Mouse (Mus musculus): ENCODE measurements around the gene Crb2. TPM values are rescaled to one million over a fixed set of nuclear protein-coding genes. Genes with fewer than 3 reads are reported as not detected.

Gene Crb2
- polyA plus RNA-seq, 1 experiment = 2.0 TPM

GRCm38 (mm10) chr2:37789995-37790394 is 13.9 kb downstream of the Crb2 start:
- H3K27ac ChIP-seq (ENCODE audit: insufficient read depth, low read length) = no peak overlapping the region
- TF ChIP-seq POLR2A (IDR thresholded peaks at IDR 0.05; ENCODE audit: extremely low read depth, insufficient read depth, low read length) (no peak), CTCF (IDR thresholded peaks at IDR 0.05; ENCODE audit: extremely low read depth, insufficient read depth, low read length) (no peak)
- no peak overlapping the region for H3K4me3 ChIP-seq (ENCODE audit: insufficient read depth, low read length)
- H3K4me1 ChIP-seq (ENCODE audit: control insufficient read depth, insufficient read depth, low read length) = peaks cover 2% of the 10 kb centered on the region; the same call in 1 of the 2 replicates

DNA sequence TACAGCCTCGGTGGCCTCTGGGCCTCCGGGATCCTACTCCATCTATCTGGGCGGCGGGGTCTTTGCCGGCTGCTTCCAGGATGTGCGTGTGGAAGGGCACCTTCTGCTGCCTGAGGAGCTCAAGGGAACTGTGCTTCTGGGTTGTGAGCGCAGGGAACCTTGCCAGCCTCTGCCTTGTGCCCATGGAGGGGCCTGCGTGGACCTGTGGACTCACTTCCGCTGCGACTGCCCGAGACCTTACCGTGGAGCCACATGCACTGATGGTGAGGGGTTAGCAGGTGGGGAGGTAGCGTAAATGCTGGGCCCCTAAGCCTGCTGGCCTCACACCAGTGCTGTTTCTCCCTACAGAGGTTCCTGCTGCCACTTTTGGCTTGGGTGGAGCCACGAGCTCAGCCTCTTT is 14.7 kb downstream of the Crb2 start:
- no peak for TF ChIP-seq CTCF (IDR thresholded peaks at IDR 0.05; ENCODE audit: extremely low read depth, insufficient read depth, low read length)
- no peak for TF ChIP-seq POLR2A (IDR thresholded peaks at IDR 0.05; ENCODE audit: extremely low read depth, insufficient read depth, low read length)
- H3K4me1 ChIP-seq (ENCODE audit: control insufficient read depth, insufficient read depth, low read length) = peaks cover 2% of the 10 kb centered on the region; the same call in 1 of the 2 replicates
- no peak overlapping the region for H3K4me3 ChIP-seq (ENCODE audit: insufficient read depth, low read length)
- H3K27ac ChIP-seq (ENCODE audit: insufficient read depth, low read length) = no peak overlapping the region

- Histone ChIP-seq H3K4me1 (ENCODE audit: control insufficient read depth, insufficient read depth, low read length) (peaks cover 2% of the 10 kb centered on the region; the same call in 1 of the 2 replicates), H3K4me3 (ENCODE audit: insufficient read depth, low read length) (no peak overlapping the region), H3K27ac (ENCODE audit: insufficient read depth, low read length) (no peak overlapping the region)
- no peak for TF ChIP-seq POLR2A (IDR thresholded peaks at IDR 0.05; ENCODE audit: extremely low read depth, insufficient read depth, low read length)
- no peak for TF ChIP-seq CTCF (IDR thresholded peaks at IDR 0.05; ENCODE audit: extremely low read depth, insufficient read depth, low read length)
Observed at GRCm38 (mm10) chr2:37791340-37791739, 15.3 kb downstream of the Crb2 start.

DNA sequence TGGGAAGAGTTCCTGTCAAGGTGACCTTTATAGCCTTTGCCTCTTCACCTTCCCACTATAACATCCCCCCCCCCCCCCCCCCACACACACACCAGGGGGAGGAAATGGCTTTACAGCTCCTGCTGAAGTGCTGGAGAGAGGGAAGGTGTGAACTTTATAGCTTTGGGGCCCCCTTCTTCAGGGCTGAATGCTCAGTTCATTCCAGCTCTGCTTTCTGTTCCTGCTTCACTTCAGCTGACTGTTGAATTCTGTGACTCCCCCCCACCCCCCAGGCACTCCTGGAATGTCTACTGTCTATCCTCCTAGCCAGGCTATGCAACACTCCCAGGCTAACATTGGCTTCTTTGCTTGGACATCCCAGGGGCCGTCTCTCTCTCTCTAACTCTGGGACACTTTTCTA is 20.0 kb downstream of the Crb2 start:
- Histone ChIP-seq H3K27ac (ENCODE audit: insufficient read depth, low read length) (no peak overlapping the region), H3K4me1 (ENCODE audit: control insufficient read depth, insufficient read depth, low read length) (no peaks in the 10 kb centered on the region), H3K4me3 (ENCODE audit: insufficient read depth, low read length) (no peak overlapping the region)
- TF ChIP-seq POLR2A (IDR thresholded peaks at IDR 0.05; ENCODE audit: extremely low read depth, insufficient read depth, low read length) = no peak
- no peak for TF ChIP-seq CTCF (IDR thresholded peaks at IDR 0.05; ENCODE audit: extremely low read depth, insufficient read depth, low read length)

DNA sequence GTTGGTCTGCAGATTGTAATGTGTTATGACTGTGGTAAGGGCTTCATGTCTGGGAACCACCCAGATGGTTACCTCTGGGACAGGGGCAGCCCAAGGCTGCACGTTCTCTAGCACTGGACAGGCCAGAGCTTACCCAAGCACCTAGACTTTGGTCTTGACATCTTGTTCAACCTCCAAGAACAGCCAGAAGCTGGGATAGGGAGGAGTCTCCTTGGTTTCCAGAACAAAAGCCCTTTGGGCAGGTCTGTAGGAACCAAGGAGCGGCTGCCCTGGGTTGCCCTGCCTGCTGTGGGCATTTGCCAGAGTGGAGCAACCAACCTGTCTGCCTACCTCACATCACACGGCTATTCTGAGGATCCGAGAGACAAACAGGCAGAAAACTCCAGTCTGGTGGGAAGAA is 21.0 kb downstream of the Crb2 start:
- TF ChIP-seq POLR2A (IDR thresholded peaks at IDR 0.05; ENCODE audit: extremely low read depth, insufficient read depth, low read length) = no peak
- no peak for TF ChIP-seq CTCF (IDR thresholded peaks at IDR 0.05; ENCODE audit: extremely low read depth, insufficient read depth, low read length)
- Histone ChIP-seq H3K4me3 (ENCODE audit: insufficient read depth, low read length) (no peak overlapping the region), H3K27ac (ENCODE audit: insufficient read depth, low read length) (no peak overlapping the region), H3K4me1 (ENCODE audit: control insufficient read depth, insufficient read depth, low read length) (no peaks in the 10 kb centered on the region)

DNA sequence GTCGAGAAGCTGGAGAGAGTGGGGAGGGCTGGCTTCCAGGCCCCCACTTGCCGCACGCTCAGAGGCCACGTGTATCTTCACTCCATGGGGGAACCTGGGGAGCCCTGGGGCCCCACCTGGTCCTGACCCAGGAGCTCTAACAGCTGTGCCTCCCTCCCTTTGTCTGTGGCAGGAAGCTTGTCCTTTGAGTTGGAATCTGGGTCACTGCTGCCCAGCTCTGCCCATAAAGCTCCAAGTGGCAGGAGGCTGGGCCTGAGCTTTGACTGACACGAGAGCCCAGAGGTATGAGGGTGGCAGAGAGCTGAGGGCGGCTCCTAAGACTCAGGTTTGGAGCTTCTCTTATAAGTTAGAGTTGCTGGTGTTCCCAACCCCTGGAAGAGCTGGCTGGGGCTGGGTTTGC is 23.1 kb downstream of the Crb2 start:
- H3K4me1 ChIP-seq (ENCODE audit: control insufficient read depth, insufficient read depth, low read length) = 0 out of 2 replicates have a peak, but pooled peaks cover 1% of the 10 kb centered on the region
- TF ChIP-seq CTCF (IDR thresholded peaks at IDR 0.05; ENCODE audit: extremely low read depth, insufficient read depth, low read length) = no peak
- no peak for TF ChIP-seq POLR2A (IDR thresholded peaks at IDR 0.05; ENCODE audit: extremely low read depth, insufficient read depth, low read length)
- H3K27ac ChIP-seq (ENCODE audit: insufficient read depth, low read length) = no peak overlapping the region
- H3K4me3 ChIP-seq (ENCODE audit: insufficient read depth, low read length) = no peak overlapping the region

- TF ChIP-seq POLR2A (IDR thresholded peaks at IDR 0.05; ENCODE audit: extremely low read depth, insufficient read depth, low read length) (no peak), CTCF (IDR thresholded peaks at IDR 0.05; ENCODE audit: extremely low read depth, insufficient read depth, low read length) (no peak)
- H3K4me3 ChIP-seq (ENCODE audit: insufficient read depth, low read length) = no peak overlapping the region
- 0 out of 2 replicates have a peak, but pooled peaks cover 1% of the 10 kb centered on the region for H3K4me1 ChIP-seq (ENCODE audit: control insufficient read depth, insufficient read depth, low read length)
- H3K27ac ChIP-seq (ENCODE audit: insufficient read depth, low read length) = no peak overlapping the region
Observed at GRCm38 (mm10) chr2:37801687-37802086, 25.6 kb downstream of the Crb2 start.

- no peak overlapping the region for H3K27ac ChIP-seq (ENCODE audit: insufficient read depth, low read length)
- 0 out of 2 replicates have a peak, but pooled peaks cover 1% of the 10 kb centered on the region for H3K4me1 ChIP-seq (ENCODE audit: control insufficient read depth, insufficient read depth, low read length)
- no peak overlapping the region for H3K4me3 ChIP-seq (ENCODE audit: insufficient read depth, low read length)
- TF ChIP-seq CTCF (IDR thresholded peaks at IDR 0.05; ENCODE audit: extremely low read depth, insufficient read depth, low read length) = peak; percentile 92
- no peak for TF ChIP-seq POLR2A (IDR thresholded peaks at IDR 0.05; ENCODE audit: extremely low read depth, insufficient read depth, low read length)
Observed at GRCm38 (mm10) chr2:37802610-37803212, 26.7 kb downstream of the Crb2 start.

- H3K4me3 ChIP-seq (ENCODE audit: insufficient read depth, low read length) = no peak overlapping the region
- TF ChIP-seq POLR2A (IDR thresholded peaks at IDR 0.05; ENCODE audit: extremely low read depth, insufficient read depth, low read length) = no peak
- TF ChIP-seq CTCF (IDR thresholded peaks at IDR 0.05; ENCODE audit: extremely low read depth, insufficient read depth, low read length) = no peak
Observed at GRCm38 (mm10) chr2:37811682-37812081, 35.6 kb downstream of the Crb2 start.

GRCm38 (mm10) chr2:37812401-37812800 is 36.4 kb downstream of the Crb2 start:
- TF ChIP-seq POLR2A (IDR thresholded peaks at IDR 0.05; ENCODE audit: extremely low read depth, insufficient read depth, low read length) = no peak
- TF ChIP-seq CTCF (IDR thresholded peaks at IDR 0.05; ENCODE audit: extremely low read depth, insufficient read depth, low read length) = no peak
- H3K27ac ChIP-seq (ENCODE audit: insufficient read depth, low read length) = no peak overlapping the region
- H3K4me1 ChIP-seq (ENCODE audit: control insufficient read depth, insufficient read depth, low read length) = no peaks in the 10 kb centered on the region
- no peak overlapping the region for H3K4me3 ChIP-seq (ENCODE audit: insufficient read depth, low read length)

More at GRCm38 (mm10) chr2:37811682-37812081, 35.6 kb downstream of the Crb2 start:
- H3K27ac ChIP-seq (ENCODE audit: insufficient read depth, low read length) = no peak overlapping the region
- no peaks in the 10 kb centered on the region for H3K4me1 ChIP-seq (ENCODE audit: control insufficient read depth, insufficient read depth, low read length)

All from cortical plate, adult 2 months (tissue).